Mouse (Mus musculus) forelimb bud, embryonic 11.5 days (tissue): Measurements from ENCODE around the gene Dst.

Experiments
- DNase-seq: peaks from one replicate; pipeline ENCODE4 v3.0.0-alpha.2; 2012; ENCODE audit warnings: low read depth, low spot score

Gene Dst

DNA sequence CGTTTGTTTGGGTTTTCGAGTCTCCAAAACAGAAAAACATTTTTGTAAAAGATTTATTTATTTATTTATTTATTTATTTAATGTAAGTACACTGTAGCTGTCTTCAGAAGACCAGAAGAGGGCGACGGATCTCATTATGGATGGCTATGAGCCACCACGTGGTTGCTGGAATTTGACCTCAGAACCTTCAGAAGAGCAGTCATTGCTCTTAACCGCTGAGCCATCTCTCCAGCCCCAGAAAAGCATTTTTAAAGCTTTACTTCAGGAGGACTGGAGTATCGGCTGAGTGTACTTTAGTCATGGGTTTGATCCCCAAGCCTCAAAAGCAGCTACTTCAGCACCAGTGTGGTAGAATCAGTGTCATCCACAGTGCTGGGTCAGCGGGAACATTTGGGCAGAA lies 266.9 kb downstream of the Dst start:
- DNase-seq = no peak

DNA sequence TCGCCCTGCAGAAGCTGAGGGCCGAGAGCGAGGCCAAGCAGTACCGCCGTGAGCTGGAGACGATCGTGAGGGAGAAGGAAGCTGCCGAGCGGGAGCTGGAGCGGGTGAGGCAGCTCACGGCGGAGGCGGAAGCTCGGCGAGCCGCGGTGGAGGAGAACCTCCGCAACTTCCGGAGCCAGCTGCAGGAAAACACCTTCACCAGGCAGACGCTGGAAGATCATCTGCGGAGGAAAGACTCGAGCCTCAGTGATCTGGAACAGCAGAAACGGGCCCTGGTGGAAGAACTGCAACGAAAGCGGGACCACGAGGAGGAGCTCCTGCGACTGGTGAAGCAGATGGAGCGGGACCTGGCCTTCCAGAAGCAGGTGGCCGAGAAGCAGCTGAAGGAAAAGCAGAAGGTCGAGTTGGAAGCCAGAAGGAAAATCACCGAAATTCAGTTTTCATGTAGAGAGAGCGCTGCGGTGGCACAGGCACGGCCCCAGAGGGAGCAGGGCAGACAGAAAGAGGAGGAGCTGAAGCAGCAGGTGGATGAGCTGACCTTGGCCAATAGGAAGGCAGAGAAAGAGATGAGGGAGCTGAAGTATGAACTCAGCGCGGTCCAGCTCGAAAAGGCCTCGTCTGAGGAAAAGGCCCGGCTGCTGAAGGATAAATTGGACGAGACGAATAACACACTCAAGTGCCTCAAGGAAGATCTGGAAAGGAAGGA lies 270.1 kb downstream of the Dst start:
- no peak for DNase-seq

DNA sequence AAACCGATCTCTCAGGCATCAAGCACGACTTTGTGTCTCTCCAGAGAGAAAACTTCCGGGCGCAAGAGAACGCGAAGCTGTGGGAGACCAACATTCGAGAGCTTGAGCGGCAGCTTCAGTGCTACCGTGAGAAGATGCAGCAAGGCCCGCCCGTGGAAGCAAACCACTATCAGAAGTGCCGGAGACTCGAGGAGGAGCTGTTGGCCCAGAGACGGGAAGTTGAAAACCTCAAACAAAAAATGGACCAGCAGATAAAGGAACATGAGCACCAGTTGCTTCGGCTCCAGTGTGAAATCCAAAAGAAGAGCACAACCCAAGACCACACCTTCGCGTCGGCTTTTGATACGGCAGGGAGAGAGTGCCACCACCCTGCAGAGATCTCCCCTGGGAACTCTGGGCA lies 271.7 kb downstream of the Dst start:
- no peak for DNase-seq

DNA sequence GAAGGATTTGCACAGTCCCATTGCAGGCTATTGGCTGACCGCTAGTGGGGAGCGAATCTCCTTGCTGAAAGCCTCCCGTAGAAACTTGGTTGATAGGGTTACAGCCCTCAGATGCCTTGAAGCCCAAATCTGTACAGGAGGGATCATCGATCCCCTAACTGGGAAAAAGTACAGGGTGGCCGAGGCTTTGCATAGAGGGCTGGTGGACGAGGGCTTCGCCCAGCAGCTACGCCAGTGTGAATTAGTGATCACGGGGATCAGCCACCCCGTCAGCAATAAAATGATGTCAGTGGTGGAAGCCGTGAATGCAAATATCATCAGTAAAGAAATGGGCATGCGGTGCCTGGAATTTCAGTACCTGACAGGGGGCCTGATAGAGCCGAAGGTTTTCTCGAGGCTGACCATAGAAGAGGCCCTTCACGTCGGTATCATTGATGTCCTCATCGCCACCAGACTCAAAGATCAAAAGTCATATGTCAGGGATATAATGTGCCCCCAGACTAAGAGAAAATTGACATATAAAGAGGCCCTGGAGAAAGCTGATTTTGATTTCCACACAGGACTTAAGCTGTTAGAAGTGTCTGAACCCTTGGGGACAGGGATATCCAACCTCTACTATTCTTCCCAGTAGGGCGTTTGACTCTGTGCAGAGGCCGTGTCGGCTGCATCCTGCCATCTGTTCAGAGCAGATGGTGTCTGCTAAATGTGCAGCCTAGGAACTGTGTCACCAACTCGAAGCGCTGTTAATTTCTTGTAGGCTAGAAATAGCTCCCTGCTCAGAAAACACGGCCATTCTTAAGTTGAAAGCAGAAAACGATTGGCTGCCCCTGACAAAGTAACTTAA lies 274.6 kb downstream of the Dst start:
- no peak for DNase-seq

DNA sequence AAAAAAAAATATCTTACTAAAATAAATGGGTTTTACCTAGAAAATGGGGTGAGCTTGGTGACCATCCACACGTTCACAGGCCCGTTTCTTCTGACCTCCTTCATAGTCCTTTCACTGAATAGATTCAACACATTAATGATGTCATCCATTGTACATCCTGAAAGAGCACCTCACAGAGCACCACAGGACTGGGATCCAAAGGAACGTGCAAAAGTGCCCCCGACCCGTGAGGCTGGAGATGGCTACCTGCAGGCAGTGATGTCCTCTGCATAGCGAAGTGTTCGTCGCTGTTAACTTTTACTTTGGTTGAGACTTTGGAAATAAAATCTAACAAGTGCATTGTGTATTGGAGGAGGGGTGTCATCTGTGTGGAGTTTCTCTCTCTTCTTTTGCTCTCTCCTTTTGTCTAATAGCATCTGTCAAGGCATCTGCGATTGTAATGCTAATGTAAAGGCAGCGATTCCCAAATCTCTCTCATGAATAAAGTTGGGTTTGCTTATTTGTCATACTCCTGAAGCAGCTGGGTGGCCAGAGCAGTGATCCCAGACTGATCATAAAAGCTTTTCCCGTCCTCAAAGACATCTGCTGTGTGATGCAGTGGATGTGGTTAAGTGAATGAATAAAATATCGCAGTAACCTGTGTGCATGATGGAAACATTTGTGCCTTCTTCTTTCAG lies 275.4 kb downstream of the Dst start:
- no peak for DNase-seq

DNA sequence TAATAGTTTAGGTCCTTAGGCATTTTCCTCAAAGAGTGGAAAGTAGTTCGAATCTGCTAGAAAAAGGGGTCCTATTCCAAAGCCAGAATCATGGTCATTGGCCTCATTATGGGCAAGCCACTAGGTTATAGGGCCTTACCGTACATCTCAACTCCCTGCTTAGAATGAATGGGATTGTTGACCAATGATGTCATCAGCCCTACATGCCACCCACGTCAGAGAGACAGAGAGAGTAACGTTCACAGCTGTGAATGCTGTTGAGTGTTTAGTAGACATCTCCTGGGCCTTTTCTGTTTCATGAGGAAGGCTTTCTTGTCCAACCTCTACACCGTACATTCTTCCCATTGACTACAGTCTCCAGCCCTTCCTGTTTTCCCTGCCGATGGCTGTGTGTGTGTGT lies 276.2 kb downstream of the Dst start:
- no peak for DNase-seq

DNA sequence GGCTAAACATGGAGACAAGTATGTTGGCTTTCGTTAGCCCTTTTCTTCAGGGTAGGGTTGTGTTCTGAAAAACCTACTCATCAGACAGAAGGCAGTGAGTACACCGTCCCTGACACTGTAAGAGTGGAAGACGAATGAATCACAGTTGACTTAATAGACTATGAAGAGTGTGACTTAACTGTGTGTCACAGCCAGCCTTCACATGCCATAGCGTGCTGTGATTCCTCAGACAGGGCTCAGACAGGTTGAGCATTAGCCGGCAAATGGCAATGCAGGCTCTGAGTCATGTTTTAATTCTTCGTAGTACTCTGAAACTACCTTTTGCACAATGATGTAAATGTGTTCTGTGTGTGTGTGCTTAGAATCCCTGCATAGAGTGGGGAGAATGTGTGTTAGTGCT lies 278.0 kb downstream of the Dst start:
- DNase-seq = no peak

DNA sequence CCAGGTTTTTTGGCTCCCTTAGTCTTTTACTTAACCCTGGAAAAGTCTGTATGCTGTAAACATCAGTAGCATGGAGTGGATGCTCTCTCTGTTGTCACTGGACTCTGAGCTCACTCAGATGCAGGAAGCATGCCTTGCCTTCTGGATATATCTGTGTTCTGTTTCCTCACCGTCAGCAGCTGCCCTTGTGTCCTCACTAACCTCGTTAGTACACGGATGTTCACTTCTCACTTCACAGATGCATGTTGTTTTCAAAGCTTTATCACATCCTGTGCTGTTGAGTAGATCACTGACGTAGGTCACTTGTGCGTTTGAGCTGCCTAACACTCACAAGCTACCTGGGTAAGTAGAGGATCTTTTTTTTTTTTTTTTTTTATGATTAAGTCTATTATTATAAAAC lies 279.5 kb downstream of the Dst start:
- no peak for DNase-seq

DNA sequence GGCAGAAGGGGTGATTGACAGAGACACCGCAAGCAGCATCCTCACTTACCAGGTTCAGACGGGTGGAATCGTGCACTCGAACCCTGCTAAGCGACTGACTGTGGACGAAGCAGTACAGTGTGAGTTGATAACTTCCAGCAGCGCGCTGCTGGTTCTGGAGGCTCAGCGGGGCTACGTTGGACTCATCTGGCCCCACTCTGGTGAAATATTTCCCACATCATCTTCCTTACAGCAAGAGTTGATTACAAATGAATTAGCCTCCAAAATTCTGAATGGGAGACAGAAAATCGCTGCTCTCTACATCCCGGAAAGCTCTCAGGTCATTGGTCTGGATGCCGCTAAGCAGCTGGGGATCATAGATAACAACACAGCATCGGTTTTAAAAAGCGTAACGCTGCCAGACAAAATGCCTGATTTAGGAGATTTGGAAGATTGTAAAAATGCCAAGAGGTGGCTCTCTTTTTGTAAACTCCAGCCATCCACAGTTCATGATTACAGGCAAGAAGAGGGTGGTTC lies 280.8 kb downstream of the Dst start:
- no peak for DNase-seq

DNA sequence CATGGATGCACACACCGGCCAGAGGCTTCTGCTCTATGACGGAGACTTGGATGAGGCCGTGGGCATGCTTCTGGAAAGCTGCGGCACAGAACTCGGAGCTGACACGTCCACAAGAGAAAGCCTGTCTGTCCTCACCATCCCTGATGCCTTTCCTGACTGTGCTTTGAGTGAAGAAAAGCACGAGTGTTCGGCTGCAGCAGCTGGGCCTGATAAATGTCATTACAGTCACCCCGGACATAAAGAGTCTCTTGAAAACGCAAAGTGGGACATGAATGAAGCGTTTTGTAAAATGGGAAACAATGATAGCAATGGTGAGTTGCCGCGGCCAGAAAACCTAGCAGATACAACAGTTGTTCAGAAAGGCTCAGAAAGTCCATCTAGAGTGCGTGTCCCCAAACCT lies 281.3 kb downstream of the Dst start:
- no peak for DNase-seq

DNA sequence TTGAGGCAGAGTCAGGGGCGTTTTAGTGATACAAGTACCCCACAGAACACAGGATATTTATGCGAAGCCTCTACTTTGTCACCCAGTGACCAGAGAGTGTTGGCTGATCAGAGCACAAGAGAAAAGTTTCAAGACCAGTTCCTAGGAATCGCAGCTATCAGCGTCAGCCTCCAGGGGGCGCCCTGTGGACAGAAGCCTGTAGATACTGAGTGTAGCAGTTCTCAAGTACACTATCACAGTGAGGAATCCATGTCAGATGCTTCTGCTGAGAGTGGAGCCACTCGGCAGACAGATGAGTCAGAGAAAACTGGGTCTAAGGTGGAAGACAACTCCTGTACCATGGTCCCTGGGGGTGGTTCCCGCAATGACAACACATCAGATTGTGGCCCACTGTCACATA lies 281.9 kb downstream of the Dst start:
- DNase-seq = no peak

DNA sequence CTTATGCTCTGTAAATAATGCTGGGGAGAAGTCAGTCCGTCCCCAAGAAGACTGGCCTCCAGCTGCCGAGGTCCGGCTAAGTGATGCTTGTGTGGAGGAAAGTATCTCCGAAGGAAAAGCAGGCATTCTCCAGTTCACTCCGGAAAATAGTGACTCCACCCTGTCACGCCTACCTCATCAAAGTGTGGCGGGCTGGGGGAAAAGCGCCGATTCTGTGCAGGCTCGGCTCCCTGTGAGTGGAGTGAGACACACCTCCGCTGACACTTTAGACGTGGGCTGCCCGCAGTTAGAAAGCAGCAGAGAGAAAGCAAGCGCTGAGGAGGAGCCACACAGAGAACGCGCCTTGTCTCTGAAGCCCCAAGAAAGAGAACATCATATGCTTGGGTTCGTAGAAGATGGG lies 284.1 kb downstream of the Dst start:
- no peak for DNase-seq

DNA sequence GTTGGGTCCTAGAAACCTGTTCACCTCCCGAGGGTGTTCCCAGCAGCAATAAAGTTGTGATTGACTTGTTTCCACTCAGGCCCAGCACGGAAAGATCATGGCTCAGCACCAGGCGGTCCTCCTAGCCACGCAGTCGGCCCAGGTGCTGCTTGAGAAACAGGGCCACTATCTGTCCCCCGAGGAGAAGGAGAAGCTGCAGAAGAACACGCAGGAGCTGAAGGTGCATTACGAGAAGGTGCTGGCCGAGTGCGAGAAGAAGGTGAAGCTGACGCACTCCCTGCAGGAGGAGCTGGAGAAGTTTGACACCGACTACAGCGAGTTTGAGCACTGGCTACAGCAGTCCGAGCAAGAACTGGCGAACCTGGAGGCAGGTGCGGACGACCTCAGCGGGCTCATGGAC lies 292.8 kb downstream of the Dst start:
- no peak for DNase-seq

DNA sequence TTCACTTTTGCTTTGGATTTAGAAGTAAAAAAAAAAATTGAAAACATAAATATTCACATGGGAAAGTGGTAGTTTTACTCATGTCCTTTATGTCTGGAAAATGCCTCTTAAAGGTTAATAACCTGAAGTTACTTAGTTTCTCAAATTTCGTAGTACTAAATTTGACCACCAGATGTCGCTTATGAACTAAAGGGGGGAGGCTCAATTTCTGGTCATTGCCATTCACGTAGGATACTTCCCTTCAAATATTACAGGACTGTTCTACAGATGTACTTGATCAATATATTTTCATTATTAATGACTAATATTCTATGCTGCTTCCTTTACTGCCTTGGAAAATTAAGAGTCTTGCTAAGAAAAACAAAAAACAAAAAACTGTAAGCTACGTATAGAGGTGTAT lies 293.5 kb downstream of the Dst start:
- peak; percentile 59 for DNase-seq

DNA sequence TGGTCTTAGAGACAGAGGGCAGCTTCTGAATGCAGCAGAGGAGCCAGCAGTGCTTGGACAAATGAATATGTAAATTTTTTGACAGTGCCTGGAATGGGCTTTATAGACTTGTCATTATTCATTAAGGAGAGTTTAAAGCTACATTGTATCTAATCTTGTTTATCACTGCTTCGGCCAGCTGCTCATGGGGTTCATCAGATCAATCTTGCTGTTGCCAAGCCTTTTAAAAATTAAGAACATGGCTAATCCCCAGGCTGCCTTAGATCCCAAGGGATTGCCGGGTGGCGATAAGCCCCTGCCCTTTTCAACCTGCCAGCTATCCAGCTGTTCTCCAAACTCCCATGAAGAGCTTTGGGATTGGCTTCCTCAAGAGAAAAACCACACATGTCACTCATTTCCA lies 303.7 kb downstream of the Dst start:
- no peak for DNase-seq

DNA sequence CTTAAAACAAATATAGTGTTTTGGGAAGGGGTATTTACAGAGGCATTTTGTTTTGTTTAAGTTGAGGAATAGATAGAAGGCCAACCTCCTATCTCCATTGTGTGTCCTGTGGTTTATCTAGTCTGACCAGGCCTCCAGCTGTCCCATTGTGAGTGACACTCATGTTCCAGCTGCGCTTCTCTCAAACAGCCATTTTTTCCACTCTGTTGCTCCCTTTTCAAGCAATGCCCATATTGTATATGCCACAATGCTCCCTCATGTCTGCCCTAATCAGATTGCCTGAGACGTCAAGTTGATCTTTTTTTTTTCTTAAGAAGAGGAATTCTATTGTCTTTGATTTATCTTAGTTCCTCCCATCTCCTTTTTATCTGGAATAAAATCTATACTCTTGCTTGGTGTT lies 308.4 kb downstream of the Dst start:
- DNase-seq = no peak

DNA sequence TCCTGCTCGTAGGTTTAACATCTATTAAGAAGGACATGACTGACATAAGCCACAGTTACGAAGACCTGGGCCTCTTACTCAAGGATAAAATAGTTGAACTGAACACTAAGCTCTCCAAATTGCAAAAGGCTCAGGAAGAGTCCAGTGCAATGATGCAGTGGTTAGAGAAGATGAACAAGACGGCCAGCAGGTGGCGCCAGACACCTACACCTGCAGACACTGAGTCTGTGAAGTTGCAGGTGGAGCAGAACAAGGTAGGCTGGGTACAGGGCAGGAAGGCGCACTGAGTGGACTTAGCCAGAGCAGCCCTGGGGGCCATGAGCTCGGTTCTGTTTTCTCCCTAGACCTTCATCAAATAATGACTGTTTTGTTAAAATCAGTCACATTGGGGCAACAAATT lies 310.3 kb downstream of the Dst start:
- DNase-seq = peak; percentile 81

DNA sequence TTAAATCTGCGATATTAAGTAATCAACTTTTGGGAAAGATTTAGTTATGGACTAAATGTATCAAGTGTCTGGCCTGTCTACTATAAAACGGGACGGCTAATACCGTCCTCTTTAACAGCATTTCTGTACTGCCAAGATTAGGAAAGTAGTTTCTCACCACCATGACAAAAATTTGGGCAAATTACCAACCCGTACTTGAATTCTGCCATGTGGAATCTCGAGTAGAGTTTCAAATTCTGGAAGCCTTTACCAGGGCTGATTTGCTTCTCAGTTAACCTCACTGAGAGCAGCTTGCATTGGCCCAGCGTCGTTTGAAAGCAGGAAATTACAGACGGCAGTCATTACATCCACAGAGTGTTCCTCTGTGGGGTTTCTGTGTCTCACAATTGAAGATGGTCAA lies 310.8 kb downstream of the Dst start:
- no peak for DNase-seq

DNA sequence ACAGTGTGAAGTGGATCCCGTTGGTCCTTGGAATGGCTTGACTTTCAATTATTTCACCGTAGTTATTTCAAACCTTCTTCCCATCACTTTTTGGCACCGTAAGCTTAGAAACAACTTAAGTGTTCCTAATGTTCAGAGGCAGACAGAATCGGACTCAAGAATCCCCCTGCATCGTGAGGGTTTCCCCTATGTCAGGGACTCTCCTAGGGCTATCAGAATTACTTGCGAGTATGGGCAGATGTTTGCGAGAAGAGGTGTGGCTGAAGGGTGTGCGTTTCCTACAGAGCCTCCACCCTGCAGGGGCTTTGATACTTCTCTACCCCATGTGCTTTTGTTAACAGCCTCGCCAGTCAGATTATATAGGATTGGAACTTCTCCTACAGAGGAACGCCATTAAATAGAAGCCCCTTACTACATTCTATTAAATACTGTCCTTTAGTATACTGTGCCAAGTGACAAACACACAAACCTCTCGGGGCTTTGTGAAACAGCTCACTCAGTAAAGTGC lies 312.1 kb downstream of the Dst start:
- DNase-seq = no peak

DNA sequence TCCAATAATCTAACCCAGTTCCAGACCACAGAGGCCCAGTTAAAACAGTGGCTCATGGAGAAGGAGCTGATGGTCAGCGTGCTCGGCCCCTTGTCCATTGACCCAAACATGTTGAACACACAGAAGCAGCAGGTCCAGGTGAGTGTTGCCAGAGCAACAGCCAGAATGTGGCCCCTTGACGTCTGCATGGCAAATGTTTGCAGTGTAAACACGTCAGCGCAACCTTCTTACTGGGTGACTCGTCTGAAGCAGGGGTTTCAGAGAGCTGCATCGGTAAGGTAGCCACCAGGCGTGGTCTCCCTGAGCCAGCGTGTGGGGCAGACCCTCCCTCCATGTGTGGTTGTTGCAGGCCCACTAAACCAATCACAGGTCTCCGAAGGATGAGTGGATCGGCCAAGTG lies 315.8 kb downstream of the Dst start:
- no peak for DNase-seq

DNA sequence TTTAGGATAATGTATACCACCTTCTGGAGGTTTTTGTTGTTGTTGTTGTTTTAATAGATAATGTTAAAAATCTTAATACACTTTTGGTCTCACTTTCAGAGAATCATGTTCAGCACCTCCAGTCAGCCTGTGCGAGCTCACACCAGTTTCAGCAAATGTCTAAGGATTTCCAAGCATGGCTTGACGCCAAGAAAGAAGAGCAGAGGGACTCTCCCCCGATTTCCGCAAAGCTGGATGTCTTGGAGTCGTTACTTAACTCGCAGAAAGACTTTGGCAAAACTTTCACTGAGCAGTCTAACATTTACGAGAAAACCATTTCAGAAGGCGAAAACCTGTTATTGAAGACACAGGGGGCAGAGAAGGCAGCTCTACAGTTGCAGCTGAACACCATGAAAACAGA lies 319.7 kb downstream of the Dst start:
- DNase-seq = no peak

DNA sequence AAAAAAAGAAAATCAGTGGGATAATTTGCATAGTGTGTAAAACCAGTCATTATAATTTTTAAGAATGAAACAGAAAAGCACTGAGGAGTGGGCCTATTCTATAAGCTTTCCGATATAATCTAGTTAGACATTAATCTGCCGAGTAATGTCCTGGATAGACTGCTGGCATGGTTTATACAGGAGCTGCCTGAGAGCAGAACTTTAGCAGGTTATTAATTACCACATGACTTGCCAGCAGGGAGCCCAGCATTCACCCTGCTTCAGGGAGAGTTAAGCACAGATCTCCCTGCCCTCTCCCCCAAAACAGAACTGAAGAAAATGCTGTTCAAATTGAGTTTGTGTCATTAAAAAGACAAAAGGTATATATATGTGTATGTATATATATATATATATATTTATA lies 323.0 kb downstream of the Dst start:
- no peak for DNase-seq
